Mouse (Mus musculus) brain, adult 10 weeks (tissue): Measurements from ENCODE around the gene Tead2. TPM values are rescaled to one million over a fixed set of nuclear protein-coding genes. Genes with fewer than 3 reads are reported as not detected.

ENCODE experiments used
- polyA plus RNA-seq: library from polyadenylated mRNA; stranded (reverse); fragments of 350-450 nt; fragmentation: Illumina TruSeq; extraction: RNeasy Lipid Tissue Mini Kit (QIAGEN cat#74804); gene quantifications from one replicate; pipeline ENCODE4 v1.2.3, GENCODE M21; 2015; ENCODE audit warnings: low read depth, low replicate concordance

Tead2 gene
- 3.6 TPM for polyA plus RNA-seq

DNA sequence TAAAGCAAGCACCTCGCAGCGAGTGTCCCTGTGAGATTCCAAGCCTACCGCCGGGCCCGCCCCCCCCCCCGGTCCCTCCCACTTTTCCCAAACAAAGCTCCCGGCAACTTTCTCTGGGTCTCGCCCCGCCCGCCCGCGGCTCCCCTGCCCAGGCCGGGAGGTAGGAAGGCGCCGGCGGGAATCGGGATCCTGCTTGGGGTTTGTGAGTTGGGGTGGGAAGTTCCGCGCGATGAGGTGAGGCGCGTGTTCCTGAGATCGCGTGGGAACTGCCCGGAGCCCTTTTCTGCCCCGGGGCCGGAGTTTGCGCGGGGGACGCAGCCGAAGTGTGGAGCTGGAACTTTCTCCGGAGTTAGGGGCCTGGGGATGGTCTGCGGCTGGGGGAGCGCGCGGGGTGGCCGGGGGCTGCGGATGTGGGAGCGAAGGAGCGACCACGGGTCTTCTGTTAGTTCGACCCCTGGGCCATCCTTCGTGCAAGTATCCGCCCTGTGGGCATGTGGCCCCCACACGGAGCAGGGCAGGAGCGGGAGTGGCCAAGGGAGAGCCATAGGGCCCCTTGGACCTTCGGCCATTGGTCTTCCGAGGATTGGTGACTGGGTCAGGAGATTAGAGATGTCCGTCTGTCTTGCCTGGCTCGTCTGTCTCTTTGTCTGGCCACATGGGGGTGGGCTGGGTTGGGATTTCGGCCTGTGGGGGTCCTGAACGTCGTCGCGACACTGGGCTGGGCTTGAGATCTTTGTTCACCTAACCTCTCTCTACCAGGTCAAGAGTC is at the start of gene Tead2:
Gene Tead2 (plus strand): TSS at position 81 of the 769 bp plus-strand sequence.

DNA sequence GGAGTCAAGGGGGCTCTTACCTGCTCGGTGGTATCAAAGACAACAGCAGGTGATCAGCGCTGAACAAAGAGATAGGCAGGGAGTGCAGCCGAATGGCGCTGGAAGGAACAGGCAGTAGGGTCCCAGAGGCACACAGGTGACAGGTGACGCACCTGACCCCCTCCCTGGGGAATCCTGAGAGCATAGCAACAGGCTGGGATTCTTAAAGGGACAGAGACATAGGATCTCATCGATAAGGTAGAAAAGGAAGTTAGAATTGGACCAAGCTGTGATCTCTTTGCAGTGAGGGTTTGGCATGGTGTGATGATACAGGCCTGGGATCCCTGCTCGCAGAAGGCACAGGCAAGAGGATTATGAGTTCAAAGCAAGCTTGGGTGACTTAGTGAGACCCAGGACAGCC is 36.1 kb upstream of the Tead2 start, which contains the start of gene Gfy:
Gene Gfy (minus strand): TSS at position 101 of the 400 bp plus-strand sequence.

DNA sequence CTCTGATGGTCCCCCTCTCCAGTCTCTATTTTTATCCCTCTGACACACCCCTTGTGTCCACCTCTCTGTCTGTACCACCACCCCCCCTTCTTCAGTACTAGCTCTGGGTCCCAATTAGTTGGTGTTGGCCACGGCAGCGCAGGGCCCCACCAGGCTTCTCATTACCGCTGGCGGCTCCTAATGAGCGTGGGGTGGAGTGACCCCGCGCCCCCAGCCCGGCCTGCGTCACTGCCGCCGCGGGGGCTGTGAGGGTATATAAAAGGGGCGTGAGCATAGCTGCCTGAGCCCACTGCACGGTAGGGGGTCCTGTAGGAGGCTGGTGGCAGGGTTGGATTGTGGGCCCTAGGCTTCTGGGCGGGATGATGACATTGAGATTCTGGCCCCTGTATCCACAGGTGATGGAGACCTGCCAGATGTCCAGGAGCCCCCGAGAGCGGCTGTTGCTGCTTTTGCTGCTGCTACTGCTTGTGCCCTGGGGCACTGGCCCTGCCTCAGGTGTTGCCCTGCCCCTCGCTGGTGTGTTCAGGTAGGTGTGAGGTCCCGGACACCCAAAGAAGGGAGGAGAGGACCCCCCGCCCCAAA is 34.6 kb upstream of the Tead2 start, which contains the start of gene Pth2:
Gene Pth2 (plus strand): TSS at position 100 of the 582 bp plus-strand sequence.

DNA sequence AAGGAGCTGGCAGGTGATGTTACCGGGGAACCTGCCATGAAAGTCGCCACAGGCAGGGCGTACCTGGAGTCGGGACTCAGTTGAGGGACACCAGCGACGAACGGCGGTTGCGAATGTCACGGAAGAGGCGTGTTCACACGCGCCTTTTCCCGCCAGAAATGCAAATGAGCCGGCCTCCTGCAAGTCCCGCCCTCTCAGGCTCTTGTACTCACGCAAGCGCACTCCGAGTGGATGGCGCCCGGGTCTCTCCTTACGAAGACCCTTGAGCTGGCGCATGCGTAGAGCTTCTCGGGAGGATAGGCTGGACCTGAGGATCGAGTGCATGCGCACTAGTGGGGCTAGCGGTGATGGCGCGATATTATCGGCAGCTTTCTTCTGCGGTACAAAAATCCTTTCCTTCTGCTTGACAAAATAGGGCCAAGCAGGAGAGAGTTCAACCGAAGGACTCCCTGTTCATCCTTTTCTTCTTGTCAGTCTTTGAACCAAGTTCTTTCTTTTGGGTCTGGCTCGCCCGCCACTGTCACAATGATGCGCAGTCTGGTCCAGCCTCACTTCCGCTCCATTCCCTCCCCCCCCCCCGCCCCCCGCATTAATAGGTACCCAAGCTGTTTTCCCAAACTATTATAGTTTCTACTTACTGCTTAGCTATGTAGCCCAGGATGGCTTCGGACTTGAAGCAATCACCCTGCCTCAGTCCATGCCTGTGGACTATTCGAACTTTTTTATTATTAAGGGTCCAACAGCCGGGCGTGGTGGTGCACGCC is 11.0 kb upstream of the Tead2 start, which contains the start of gene Ccdc155:
Gene Ccdc155 (minus strand): TSS at position 513 of the 764 bp plus-strand sequence.

GRCm38 (mm10) chr7:45211851-45212251 is 3.7 kb upstream of the Tead2 start, which contains the start of gene Dkkl1:
Gene Dkkl1 (minus strand): TSS chr7:45212147.

GRCm38 (mm10) chr7:45238723-45239496 is 23.4 kb downstream of the Tead2 start, which contains the start of gene Cd37:
Gene Cd37 (minus strand): TSS chr7:45239115.

GRCm38 (mm10) chr7:45240633-45241388 is 25.3 kb downstream of the Tead2 start, which contains the start of gene Slc6a16:
Gene Slc6a16 (plus strand): TSS chr7:45241085.

GRCm38 (mm10) chr7:45277136-45277760 is 61.7 kb downstream of the Tead2 start, which contains the start of gene Slc6a21:
Gene Slc6a21 (plus strand): TSS chr7:45277513.

Other genes starting within 250 kb of the Tead2 start
- gene Cpt1c, start 240.9 kb upstream of the Tead2 start, polyA plus RNA-seq = 76.4 TPM
- 235 TPM for gene Prmt1, start 229.2 kb upstream of the Tead2 start, polyA plus RNA-seq
- 45.8 TPM for gene Irf3, start 218.1 kb upstream of the Tead2 start, polyA plus RNA-seq
- 3.6 TPM for gene Bcl2l12, start 217.0 kb upstream of the Tead2 start, polyA plus RNA-seq
- 83.6 TPM for gene Scaf1, start 199.4 kb upstream of the Tead2 start, polyA plus RNA-seq
- gene Rras, start 197.8 kb upstream of the Tead2 start, polyA plus RNA-seq = 17.7 TPM
- gene Prr12, start 162.9 kb upstream of the Tead2 start, polyA plus RNA-seq = 23.9 TPM
- gene Nosip, start 153.3 kb upstream of the Tead2 start, polyA plus RNA-seq = 64.6 TPM
- 11.6 TPM for gene Prrg2, start 153.1 kb upstream of the Tead2 start, polyA plus RNA-seq
- gene Rcn3, start 123.5 kb upstream of the Tead2 start, polyA plus RNA-seq = 6.6 TPM
- gene Fcgrt, start 111.9 kb upstream of the Tead2 start, polyA plus RNA-seq = 20.1 TPM
- 807 TPM for gene Rps11, start 91.3 kb upstream of the Tead2 start, polyA plus RNA-seq
- 1,952 TPM for gene Rpl13a, start 87.0 kb upstream of the Tead2 start, polyA plus RNA-seq
- gene Gm45713, start 79.5 kb upstream of the Tead2 start, polyA plus RNA-seq = not detected
- 11.0 TPM for gene Flt3l, start 79.3 kb upstream of the Tead2 start, polyA plus RNA-seq
- gene Pih1d1, start 61.5 kb upstream of the Tead2 start, polyA plus RNA-seq = 50.0 TPM
- 6.5 TPM for gene Aldh16a1, start 61.2 kb upstream of the Tead2 start, polyA plus RNA-seq
- gene Slc17a7, start 51.8 kb upstream of the Tead2 start, polyA plus RNA-seq = 704 TPM
- not detected for gene Gfy, start 36.2 kb upstream of the Tead2 start, polyA plus RNA-seq
- gene Pth2, start 34.8 kb upstream of the Tead2 start, polyA plus RNA-seq = not detected
- gene Ccdc155, start 10.9 kb upstream of the Tead2 start, polyA plus RNA-seq = 2.2 TPM
- gene Dkkl1, start 3.6 kb upstream of the Tead2 start, polyA plus RNA-seq = 39.0 TPM
- 3.8 TPM for gene Cd37, start 23.4 kb downstream of the Tead2 start, polyA plus RNA-seq
- gene Slc6a16, start 25.3 kb downstream of the Tead2 start, polyA plus RNA-seq = 1.2 TPM
- gene Slc6a21, start 61.8 kb downstream of the Tead2 start, polyA plus RNA-seq = not detected
- gene Trpm4, start 118.0 kb downstream of the Tead2 start, polyA plus RNA-seq = 19.6 TPM
- gene Hrc, start 119.5 kb downstream of the Tead2 start, polyA plus RNA-seq = 0.54 TPM
- 84.5 TPM for gene Ppfia3, start 151.3 kb downstream of the Tead2 start, polyA plus RNA-seq
- gene Lin7b, start 154.8 kb downstream of the Tead2 start, polyA plus RNA-seq = 167 TPM
- 309 TPM for gene Snrnp70, start 180.0 kb downstream of the Tead2 start, polyA plus RNA-seq
- gene Kcna7, start 189.9 kb downstream of the Tead2 start, polyA plus RNA-seq = not detected
- gene Ntf5, start 197.9 kb downstream of the Tead2 start, polyA plus RNA-seq = not detected
- not detected for gene Lhb, start 205.1 kb downstream of the Tead2 start, polyA plus RNA-seq
- 14.8 TPM for gene Gys1, start 219.1 kb downstream of the Tead2 start, polyA plus RNA-seq
- 40.3 TPM for gene Ruvbl2, start 222.3 kb downstream of the Tead2 start, polyA plus RNA-seq
- 586 TPM for gene Ftl1, start 244.1 kb downstream of the Tead2 start, polyA plus RNA-seq